ENCODE assay signal across 9 mouse cellular contexts in the genomic region with DNA sequence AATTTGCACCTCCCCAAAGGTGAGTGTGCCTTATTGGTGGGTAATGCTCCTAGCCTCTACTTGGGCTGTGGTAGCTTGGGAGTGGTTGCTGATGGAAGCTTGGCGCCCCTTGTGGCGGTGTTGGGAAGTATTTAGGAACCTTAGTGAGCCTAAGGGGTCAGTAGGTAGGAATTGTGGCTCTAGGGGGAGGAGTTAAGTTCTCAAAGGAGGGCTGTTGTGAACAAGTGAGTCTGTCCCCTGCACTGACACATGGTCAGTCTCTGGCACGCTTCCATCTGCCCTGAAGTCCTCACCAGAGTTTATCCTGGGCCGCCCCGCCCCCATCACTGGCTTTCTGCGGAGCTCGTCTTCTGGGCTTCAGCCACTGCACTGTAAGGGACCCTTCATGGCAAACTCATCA.
A peak's percentile ranks its signal among the peaks of the same experiment; 100 is the strongest.
DNase-seq lines count a peak whose midpoint lies in the region; ATAC-seq lines count a peak whose summit lies in the region.
"Had no signal": no experiment of that assay in that cellular context is flagged by ENCODE, and none has a peak within 500 bp of the region (broad histone marks: within the 10 kb centered on the region; RNA-seq: fewer than 3 reads in every experiment).

No protein-coding gene starts in this region.

- DNase-seq in adrenal gland, postnatal 14 days, result peak; percentile 28
- DNase-seq in adrenal gland, postnatal 25 days, result no peak
- peak; percentile 87 for DNase-seq in midbrain, embryonic 11.5 days (ENCODE audit: low spot score, missing footprints)
- DNase-seq in gastrocnemius, postnatal 14 days, result peak; percentile 38

- H3K4me3 ChIP-seq in midbrain, embryonic 11.5 days (ENCODE audit: low read depth, low read length), result no peak overlapping the region
- no peak overlapping the region for H3K4me3 ChIP-seq in midbrain, embryonic 15.5 days
- no peak overlapping the region for H3K4me3 ChIP-seq in lung, embryonic 15.5 days
- no peak overlapping the region for H3K4me3 ChIP-seq in intestine, embryonic 15.5 days (replicated peaks)

- H3K4me2 ChIP-seq in midbrain, embryonic 11.5 days, result no peak overlapping the region
- no peak overlapping the region for H3K4me2 ChIP-seq in midbrain, embryonic 15.5 days
- no peak overlapping the region for H3K4me2 ChIP-seq in lung, embryonic 15.5 days
- no peak overlapping the region for H3K4me2 ChIP-seq in intestine, embryonic 15.5 days (replicated peaks)

- no peaks in the 10 kb centered on the region for H3K4me1 ChIP-seq in midbrain, embryonic 11.5 days (ENCODE audit: control insufficient read depth, insufficient read depth, low read length)
- no peaks in the 10 kb centered on the region for H3K4me1 ChIP-seq in midbrain, embryonic 15.5 days
- H3K4me1 ChIP-seq in lung, embryonic 15.5 days, result no peaks in the 10 kb centered on the region
- H3K4me1 ChIP-seq in intestine, embryonic 15.5 days (replicated peaks), result no peaks in the 10 kb centered on the region

- intact Hi-C loops in gastrocnemius, postnatal 14 days (cut with DNase I; ENCODE audit: low total_unique reads), result no loop called here

- H3K9ac ChIP-seq in midbrain, embryonic 11.5 days (ENCODE audit: low read length), result no peak overlapping the region
- no peak overlapping the region for H3K9ac ChIP-seq in midbrain, embryonic 15.5 days
- H3K9ac ChIP-seq in lung, embryonic 15.5 days, result no peak overlapping the region
- H3K9ac ChIP-seq in intestine, embryonic 15.5 days, result no peak overlapping the region

- 26% methylated on average over 7 of the region's 7 CpGs for WGBS in midbrain, embryonic 11.5 days
- WGBS in midbrain, embryonic 15.5 days, result 34% methylated on average over 7 of the region's 7 CpGs
- 22% methylated on average over 7 of the region's 7 CpGs for WGBS in lung, embryonic 15.5 days
- 21% methylated on average over 7 of the region's 7 CpGs for WGBS in intestine, embryonic 15.5 days

- H3K36me3 ChIP-seq in midbrain, embryonic 11.5 days (ENCODE audit: control insufficient read depth, insufficient read depth, low read length), result no peaks in the 10 kb centered on the region
- H3K36me3 ChIP-seq in midbrain, embryonic 15.5 days (replicated peaks), result no peaks in the 10 kb centered on the region
- no peaks in the 10 kb centered on the region for H3K36me3 ChIP-seq in lung, embryonic 15.5 days
- no peaks in the 10 kb centered on the region for H3K36me3 ChIP-seq in intestine, embryonic 15.5 days

- no peaks in the 10 kb centered on the region for H3K27me3 ChIP-seq in midbrain, embryonic 11.5 days (ENCODE audit: control insufficient read depth, insufficient read depth, low read length)
- H3K27me3 ChIP-seq in midbrain, embryonic 15.5 days (replicated peaks), result no peaks in the 10 kb centered on the region
- H3K27me3 ChIP-seq in lung, embryonic 15.5 days, result no peaks in the 10 kb centered on the region
- H3K27me3 ChIP-seq in intestine, embryonic 15.5 days (replicated peaks), result no peaks in the 10 kb centered on the region

- H3K27ac ChIP-seq in midbrain, embryonic 11.5 days (ENCODE audit: low read depth, low read length), result no peak overlapping the region
- H3K27ac ChIP-seq in midbrain, embryonic 15.5 days, result no peak overlapping the region
- H3K27ac ChIP-seq in lung, embryonic 15.5 days, result no peak overlapping the region
- no peak overlapping the region for H3K27ac ChIP-seq in intestine, embryonic 15.5 days
- H3K27ac ChIP-seq: macrophage had no signal

- no peaks in the 10 kb centered on the region for H3K9me3 ChIP-seq in midbrain, embryonic 11.5 days (ENCODE audit: control insufficient read depth, low read length)
- no peaks in the 10 kb centered on the region for H3K9me3 ChIP-seq in midbrain, embryonic 15.5 days
- no peaks in the 10 kb centered on the region for H3K9me3 ChIP-seq in lung, embryonic 15.5 days
- H3K9me3 ChIP-seq in intestine, embryonic 15.5 days, result no peaks in the 10 kb centered on the region

- no peak for ATAC-seq in midbrain, embryonic 11.5 days (ENCODE audit: low FRiP score)
- ATAC-seq in midbrain, embryonic 15.5 days (replicated peaks), result no peak
- peak; percentile 42; the same call in 1 of the 2 replicates for ATAC-seq in lung, embryonic 15.5 days (ENCODE audit: borderline replicate concordance, extremely low read depth, low FRiP score, low TSS enrichment)
- no peak for ATAC-seq in activated CD4-positive, CD25-positive, alpha-beta regulatory T cell, adult 4 months
- no peak for ATAC-seq in intestine, embryonic 15.5 days
